Mouse (Mus musculus): ENCODE data around the gene Erich3. TPM values are rescaled to one million over a fixed set of nuclear protein-coding genes. Genes with fewer than 3 reads are reported as not detected.
A peak's percentile ranks its signal among the peaks of the same experiment; 100 is the strongest.

Gene Erich3
- polyA plus RNA-seq, 1 experiment from 2014 or later: 1.6 TPM

- Histone ChIP-seq H3K4me2 (0 out of 2 replicates have a peak overlapping the region, but pooled peaks have one; percentile 29), H3K36me3 (no peaks in the 10 kb centered on the region), H3K9me3 (no peaks in the 10 kb centered on the region), H3K4me3 (no peak overlapping the region), H3K4me1 (replicated peaks) (peaks cover 26% of the 10 kb centered on the region), H3K27me3 (peaks cover 13% of the 10 kb centered on the region; the same call in 1 of the 2 replicates), H3K27ac (peak overlapping the region; percentile 66), H3K9ac (0 out of 2 replicates have a peak overlapping the region, but pooled peaks have one; percentile 46)
- 47% methylated on average over 24 of the region's 24 CpGs for WGBS
- ATAC-seq (ENCODE audit: low FRiP score): peak; percentile 82
Observed at GRCm38 (mm10) chr3:154652581-154653420, 10.9 kb upstream of the Erich3 start.

- Histone ChIP-seq H3K27ac (peak overlapping the region; percentile 66), H3K27me3 (peaks cover 13% of the 10 kb centered on the region; the same call in 1 of the 2 replicates), H3K4me2 (no peak overlapping the region), H3K4me3 (no peak overlapping the region), H3K9me3 (no peaks in the 10 kb centered on the region), H3K9ac (0 out of 2 replicates have a peak overlapping the region, but pooled peaks have one; percentile 8), H3K36me3 (no peaks in the 10 kb centered on the region), H3K4me1 (replicated peaks) (peaks cover 26% of the 10 kb centered on the region)
- peak; percentile 36; the same call in 1 of the 2 replicates for ATAC-seq (ENCODE audit: low FRiP score)
- WGBS: 41% methylated on average over 5 of the region's 5 CpGs
Observed at GRCm38 (mm10) chr3:154653454-154653853, 10.2 kb upstream of the Erich3 start.

- WGBS: 63% methylated on average over 6 of the region's 6 CpGs
- no peak overlapping the region for H3K27ac ChIP-seq
- peaks cover 13% of the 10 kb centered on the region; the same call in 1 of the 2 replicates for H3K27me3 ChIP-seq
- no peak overlapping the region for H3K4me3 ChIP-seq
- no peak overlapping the region for H3K4me2 ChIP-seq
- no peaks in the 10 kb centered on the region for H3K9me3 ChIP-seq
- H3K4me1 ChIP-seq (replicated peaks): peaks cover 24% of the 10 kb centered on the region
- no peak overlapping the region for H3K9ac ChIP-seq
- no peak for ATAC-seq (ENCODE audit: low FRiP score)
- no peaks in the 10 kb centered on the region for H3K36me3 ChIP-seq
Observed at GRCm38 (mm10) chr3:154654284-154654683, 9.4 kb upstream of the Erich3 start.

- H3K9ac ChIP-seq: no peak overlapping the region
- H3K27me3 ChIP-seq: peaks cover 12% of the 10 kb centered on the region; the same call in 1 of the 2 replicates
- no peak overlapping the region for H3K4me2 ChIP-seq
- H3K9me3 ChIP-seq: no peaks in the 10 kb centered on the region
- H3K4me1 ChIP-seq (replicated peaks): peaks cover 18% of the 10 kb centered on the region
- no peaks in the 10 kb centered on the region for H3K36me3 ChIP-seq
- WGBS: 81% methylated on average over 12 of the region's 12 CpGs
- H3K4me3 ChIP-seq: no peak overlapping the region
- no peak for ATAC-seq (ENCODE audit: low FRiP score)
- H3K27ac ChIP-seq: no peak overlapping the region
Observed at GRCm38 (mm10) chr3:154654901-154655300, 8.8 kb upstream of the Erich3 start.

GRCm38 (mm10) chr3:154655711-154656110, 7.9 kb upstream of the Erich3 start:
- Histone ChIP-seq H3K9ac (no peak overlapping the region), H3K27me3 (peaks cover 11% of the 10 kb centered on the region; the same call in 1 of the 2 replicates), H3K27ac (no peak overlapping the region), H3K4me3 (no peak overlapping the region), H3K9me3 (no peaks in the 10 kb centered on the region), H3K36me3 (no peaks in the 10 kb centered on the region), H3K4me2 (no peak overlapping the region), H3K4me1 (replicated peaks) (peaks cover 16% of the 10 kb centered on the region)
- 91% methylated on average over 5 of the region's 5 CpGs for WGBS
- no peak for ATAC-seq (ENCODE audit: low FRiP score)

GRCm38 (mm10) chr3:154663976-154664581, 420 bp downstream of the Erich3 start:
- Histone ChIP-seq H3K9me3 (no peaks in the 10 kb centered on the region), H3K36me3 (no peaks in the 10 kb centered on the region), H3K9ac (peak overlapping the region; percentile 77), H3K4me2 (peak overlapping the region; percentile 65), H3K4me3 (peak overlapping the region; percentile 45), H3K27ac (peak overlapping the region; percentile 90), H3K27me3 (peaks cover 7% of the 10 kb centered on the region; the same call in 1 of the 2 replicates), H3K4me1 (replicated peaks) (peaks cover 19% of the 10 kb centered on the region)
- 3% methylated on average over 26 of the region's 27 CpGs for WGBS
- ATAC-seq (ENCODE audit: low FRiP score): peak; percentile 92

- no peaks in the 10 kb centered on the region for H3K36me3 ChIP-seq
- 33% methylated on average over 4 of the region's 4 CpGs for WGBS
- ATAC-seq (ENCODE audit: low FRiP score): peak; percentile 14; the same call in 1 of the 2 replicates
- peaks cover 7% of the 10 kb centered on the region; the same call in 1 of the 2 replicates for H3K27me3 ChIP-seq
- H3K9me3 ChIP-seq: no peaks in the 10 kb centered on the region
- H3K27ac ChIP-seq: peak overlapping the region; percentile 90
- peak overlapping the region; percentile 77 for H3K9ac ChIP-seq
- H3K4me3 ChIP-seq: peak overlapping the region; percentile 45
- H3K4me1 ChIP-seq (replicated peaks): peaks cover 19% of the 10 kb centered on the region
- peak overlapping the region; percentile 65 for H3K4me2 ChIP-seq
Observed at GRCm38 (mm10) chr3:154664636-154665035, 977 bp downstream of the Erich3 start.

GRCm38 (mm10) chr3:154668485-154668884, 4.8 kb downstream of the Erich3 start:
- Histone ChIP-seq H3K9me3 (no peaks in the 10 kb centered on the region), H3K36me3 (no peaks in the 10 kb centered on the region), H3K4me2 (no peak overlapping the region), H3K27me3 (no peaks in the 10 kb centered on the region), H3K27ac (no peak overlapping the region), H3K4me3 (no peak overlapping the region), H3K4me1 (replicated peaks) (peaks cover 20% of the 10 kb centered on the region), H3K9ac (no peak overlapping the region)
- WGBS: 92% methylated on average over 3 of the region's 3 CpGs
- ATAC-seq (ENCODE audit: low FRiP score): no peak

- no peak overlapping the region for H3K27ac ChIP-seq
- no peaks in the 10 kb centered on the region for H3K27me3 ChIP-seq
- no peak overlapping the region for H3K4me3 ChIP-seq
- H3K9ac ChIP-seq: no peak overlapping the region
- no peaks in the 10 kb centered on the region for H3K9me3 ChIP-seq
- no peak for ATAC-seq (ENCODE audit: low FRiP score)
- 0 out of 2 replicates have a peak, but pooled peaks cover 6% of the 10 kb centered on the region for H3K4me1 ChIP-seq (replicated peaks)
- 92% methylated on average over 6 of the region's 6 CpGs for WGBS
- no peak overlapping the region for H3K4me2 ChIP-seq
- no peaks in the 10 kb centered on the region for H3K36me3 ChIP-seq
Observed at GRCm38 (mm10) chr3:154670584-154670983, 6.9 kb downstream of the Erich3 start.

GRCm38 (mm10) chr3:154671013-154671412, 7.4 kb downstream of the Erich3 start:
- Histone ChIP-seq H3K4me2 (no peak overlapping the region), H3K36me3 (no peaks in the 10 kb centered on the region), H3K27me3 (no peaks in the 10 kb centered on the region), H3K27ac (no peak overlapping the region), H3K9me3 (no peaks in the 10 kb centered on the region), H3K4me3 (no peak overlapping the region), H3K4me1 (replicated peaks) (0 out of 2 replicates have a peak, but pooled peaks cover 6% of the 10 kb centered on the region), H3K9ac (no peak overlapping the region)
- WGBS: 74% methylated on average over 5 of the region's 5 CpGs
- ATAC-seq (ENCODE audit: low FRiP score): no peak

- Histone ChIP-seq H3K27me3 (no peaks in the 10 kb centered on the region), H3K9ac (no peak overlapping the region), H3K27ac (no peak overlapping the region), H3K9me3 (no peaks in the 10 kb centered on the region), H3K4me3 (no peak overlapping the region), H3K4me1 (replicated peaks) (0 out of 2 replicates have a peak, but pooled peaks cover 6% of the 10 kb centered on the region), H3K4me2 (no peak overlapping the region), H3K36me3 (no peaks in the 10 kb centered on the region)
- no peak; the same call in 1 of the 2 replicates for ATAC-seq (ENCODE audit: low FRiP score)
- WGBS: 58% methylated on average over 8 of the region's 8 CpGs
Observed at GRCm38 (mm10) chr3:154673326-154673725, 9.7 kb downstream of the Erich3 start.

GRCm38 (mm10) chr3:154682570-154682969, 18.9 kb downstream of the Erich3 start:
- H3K27me3 ChIP-seq: no peaks in the 10 kb centered on the region
- no peak overlapping the region for H3K9ac ChIP-seq
- H3K27ac ChIP-seq: no peak overlapping the region
- H3K4me2 ChIP-seq: no peak overlapping the region
- no peak for ATAC-seq (ENCODE audit: low FRiP score)
- H3K36me3 ChIP-seq: no peaks in the 10 kb centered on the region
- no peaks in the 10 kb centered on the region for H3K4me1 ChIP-seq (replicated peaks)
- no peaks in the 10 kb centered on the region for H3K9me3 ChIP-seq
- WGBS: 68% methylated on average over 2 of the region's 2 CpGs
- H3K4me3 ChIP-seq: no peak overlapping the region

All from hindbrain, embryonic 13.5 days (tissue).